ENCODE assay signal across 27 mouse cellular contexts in genomic region chr7:27452206-27452770, GRCm38 (mm10). TPM values are rescaled to one million over a fixed set of nuclear protein-coding genes. Genes with fewer than 3 reads are reported as not detected.
DNase-seq lines count a peak whose midpoint lies in the region; ATAC-seq and TF ChIP-seq lines count a peak whose summit lies in the region.
"Had no signal": no experiment of that assay in that cellular context is flagged by ENCODE, and none has a peak within 500 bp of the region (broad histone marks: within the 10 kb centered on the region; RNA-seq: fewer than 3 reads in every experiment).

No protein-coding gene starts in this region.

- TF ChIP-seq CTCF in spleen, adult 2 months (IDR thresholded peaks at IDR 0.05; ENCODE audit: extremely low read depth, insufficient read depth, insufficient read length, insufficient replicate concordance), result no peak

- H3K4me1 ChIP-seq in heart, embryonic 13.5 days, result peaks cover 17% of the 10 kb centered on the region
- peaks cover 20% of the 10 kb centered on the region; the same call in 1 of the 2 replicates for H3K4me1 ChIP-seq in spleen, adult 2 months (ENCODE audit: control insufficient read depth, insufficient read depth, insufficient read length)
- H3K4me1 ChIP-seq in liver, embryonic 15.5 days (replicated peaks), result peaks cover 82% of the 10 kb centered on the region

- no peak overlapping the region for H3K27ac ChIP-seq in heart, embryonic 13.5 days (replicated peaks)
- H3K27ac ChIP-seq in spleen, adult 2 months (ENCODE audit: insufficient read depth, low read length), result peak overlapping the region; percentile 66
- peak overlapping the region; percentile 86 for H3K27ac ChIP-seq in liver, embryonic 15.5 days (replicated peaks)
- H3K27ac ChIP-seq: embryonic facial prominence, embryonic 12.5 days; forebrain, embryonic 13.5 days; gastrocnemius, adult 2 months; heart, embryonic 15.5 days; hindbrain, embryonic 13.5 days; limb, embryonic 13.5 days; lung, embryonic 15.5 days; neural tube, embryonic 13.5 days had no signal

- H3K27me3 ChIP-seq in heart, embryonic 13.5 days (replicated peaks), result peaks cover under 1% of the 10 kb centered on the region; the same call in 1 of the 2 replicates
- no peaks in the 10 kb centered on the region for H3K27me3 ChIP-seq in spleen, adult 2 months (ENCODE audit: control insufficient read depth, insufficient read depth, low read length)
- peaks cover 2% of the 10 kb centered on the region for H3K27me3 ChIP-seq in liver, embryonic 15.5 days
- H3K27me3 ChIP-seq: forebrain, embryonic 13.5 days; heart, embryonic 15.5 days; lung, embryonic 15.5 days; neural tube, embryonic 13.5 days had no signal

- no peaks in the 10 kb centered on the region for H3K9me3 ChIP-seq in heart, embryonic 13.5 days
- H3K9me3 ChIP-seq in liver, embryonic 15.5 days (replicated peaks), result no peaks in the 10 kb centered on the region
- H3K9me3 ChIP-seq: embryonic facial prominence, embryonic 12.5 days; forebrain, embryonic 13.5 days; heart, embryonic 15.5 days; hindbrain, embryonic 13.5 days; limb, embryonic 13.5 days; lung, embryonic 15.5 days; neural tube, embryonic 13.5 days had no signal

- ATAC-seq in heart, embryonic 13.5 days (ENCODE audit: extremely low read depth, insufficient number of reproducible peaks, low FRiP score, low TSS enrichment), result no peak
- ATAC-seq in liver, embryonic 15.5 days (ENCODE audit: insufficient read depth), result no peak
- ATAC-seq: forebrain, embryonic 13.5 days; inflammation-experienced regulatory T-cells, adult 6 months; midbrain, embryonic 16.5 days had no signal

- H3K36me3 ChIP-seq in heart, embryonic 13.5 days, result no peaks in the 10 kb centered on the region
- H3K36me3 ChIP-seq in spleen, adult 2 months (ENCODE audit: control insufficient read depth, insufficient read depth, low read length), result no peaks in the 10 kb centered on the region
- H3K36me3 ChIP-seq in liver, embryonic 15.5 days (replicated peaks), result peaks cover 74% of the 10 kb centered on the region
- H3K36me3 ChIP-seq: embryonic facial prominence, embryonic 12.5 days; heart, embryonic 15.5 days; hindbrain, embryonic 13.5 days; limb, embryonic 13.5 days; lung, embryonic 15.5 days; neural tube, embryonic 13.5 days had no signal

- peak overlapping the region; percentile 10; the same call in 1 of the 2 replicates for H3K4me3 ChIP-seq in heart, embryonic 13.5 days
- no peak overlapping the region for H3K4me3 ChIP-seq in spleen, adult 2 months (ENCODE audit: extremely low read depth, insufficient read depth, insufficient read length)
- H3K4me3 ChIP-seq in liver, embryonic 15.5 days (replicated peaks), result peak overlapping the region; percentile 80
- H3K4me3 ChIP-seq: embryonic facial prominence, embryonic 12.5 days; forebrain, embryonic 13.5 days; gastrocnemius, adult 2 months; heart, embryonic 15.5 days; hindbrain, embryonic 13.5 days; limb, embryonic 13.5 days; lung, embryonic 15.5 days; myocyte; neural tube, embryonic 13.5 days had no signal

- no peak for TF ChIP-seq POLR2A in spleen, adult 2 months (IDR thresholded peaks at IDR 0.05; ENCODE audit: low read depth, low read length)

- no peak overlapping the region for H3K9ac ChIP-seq in heart, embryonic 13.5 days
- peak overlapping the region; percentile 41 for H3K9ac ChIP-seq in liver, embryonic 15.5 days
- H3K9ac ChIP-seq: embryonic facial prominence, embryonic 12.5 days; forebrain, embryonic 13.5 days; heart, embryonic 15.5 days; hindbrain, embryonic 13.5 days; limb, embryonic 13.5 days; lung, embryonic 15.5 days; neural tube, embryonic 13.5 days had no signal

- H3K4me2 ChIP-seq in heart, embryonic 13.5 days, result peak overlapping the region; percentile 98
- H3K4me2 ChIP-seq in liver, embryonic 15.5 days, result peak overlapping the region; percentile 77
- H3K4me2 ChIP-seq: embryonic facial prominence, embryonic 12.5 days; forebrain, embryonic 13.5 days; heart, embryonic 15.5 days; hindbrain, embryonic 13.5 days; limb, embryonic 13.5 days; lung, embryonic 15.5 days; neural tube, embryonic 13.5 days had no signal

- intact Hi-C loops in left cerebral cortex, postnatal 4 days (cut with DNase I), result no loop called here

- no peak for DNase-seq in heart, adult 8-10 months (ENCODE audit: low spot score)
- DNase-seq in spleen, adult 2 months (ENCODE audit: low read depth in 1 of 2, low spot score in 2 of 2), result no peak
- no peak for DNase-seq in spleen, adult 12 weeks (ENCODE audit: low spot score)
- no peak for DNase-seq in left cerebral cortex, postnatal 4 days
- no peak for DNase-seq in right cerebral cortex, postnatal 10 days (ENCODE audit: low spot score in 2 of 2)
- DNase-seq: adrenal gland, adult 2 months; cerebellum, adult 18-20 months; cerebellum, postnatal 25 days; gastrocnemius, adult 2 months; heart, postnatal 36 days; kidney, postnatal 4 days; lung, postnatal 4 days; right cerebral cortex, postnatal 4 days; thymus, adult 2 months; thymus, postnatal 4 days had no signal

- WGBS in heart, embryonic 13.5 days, result 59% methylated on average over 13 of the region's 13 CpGs
- WGBS in spleen, adult 2 months, result 76% methylated on average over 13 of the region's 13 CpGs
- 62% methylated on average over 13 of the region's 13 CpGs for WGBS in liver, embryonic 15.5 days (ENCODE audit: insufficient replicate concordance)

RNA-seq across cellular contexts. Expression of gene Blvrb, which starts 4.5 kb away (rescaled TPM):
- polyA plus RNA-seq in heart, embryonic 13.5 days (2015; fragmentation: Nextera tagmentation; extraction: Ambion mirVana), result 84.7 and 89.0 TPM in 2 replicates
- total RNA-seq in heart, adult 8-10 months (2022), result 10 to 100 TPM; 27.7 to 29.2 (median 29.0) TPM
- 280 and 330 TPM in 2 replicates for polyA plus RNA-seq in spleen, adult 2 months (2012; rRNA removed)
- 920 and 1,009 TPM in 2 replicates for polyA plus RNA-seq in liver, embryonic 15.5 days (2015; fragmentation: Nextera tagmentation; extraction: Ambion mirVana)
- 10 to 100 TPM in 1 of 2 experiments, 1 to 10 TPM in 1; 9.7 to 12.2 TPM for total RNA-seq in left cerebral cortex, postnatal 4 days (2021)

RNA-seq across cellular contexts. Expression of gene Sptbn4, which starts 4.8 kb away (rescaled TPM):
- 0.13 and 0.23 TPM in 2 replicates for polyA plus RNA-seq in heart, embryonic 13.5 days (2015; fragmentation: Nextera tagmentation; extraction: Ambion mirVana)
- total RNA-seq in heart, adult 8-10 months (2022), result under 1 TPM; 0.22 to 0.49 (median 0.30) TPM
- 0.23 and 0.41 TPM in 2 replicates for polyA plus RNA-seq in spleen, adult 2 months (2012; rRNA removed)
- polyA plus RNA-seq in liver, embryonic 15.5 days (2015; fragmentation: Nextera tagmentation; extraction: Ambion mirVana), result 0.06 and 0.09 TPM in 2 replicates
- 10 to 100 TPM; 75.3 to 82.5 TPM for total RNA-seq in left cerebral cortex, postnatal 4 days (2021)

RNA-seq across cellular contexts. Expression of gene Sertad3, which starts 21.3 kb away (rescaled TPM):
- 21.1 and 23.2 TPM in 2 replicates for polyA plus RNA-seq in heart, embryonic 13.5 days (2015; fragmentation: Nextera tagmentation; extraction: Ambion mirVana)
- 1 to 10 TPM; 4.8 to 5.7 (median 5.6) TPM for total RNA-seq in heart, adult 8-10 months (2022)
- 13.9 and 16.0 TPM in 2 replicates for polyA plus RNA-seq in spleen, adult 2 months (2012; rRNA removed)
- polyA plus RNA-seq in liver, embryonic 15.5 days (2015; fragmentation: Nextera tagmentation; extraction: Ambion mirVana), result 35.6 and 38.9 TPM in 2 replicates
- total RNA-seq in left cerebral cortex, postnatal 4 days (2021), result 1 to 10 TPM; 3.1 to 3.2 TPM

RNA-seq across cellular contexts. Expression of gene Sertad1, which starts 34.4 kb away (rescaled TPM):
- 32.3 and 37.1 TPM in 2 replicates for polyA plus RNA-seq in heart, embryonic 13.5 days (2015; fragmentation: Nextera tagmentation; extraction: Ambion mirVana)
- 10 to 100 TPM in 3 of 4 experiments, 1 to 10 TPM in 1; 8.4 to 11.5 (median 10.2) TPM for total RNA-seq in heart, adult 8-10 months (2022)
- 21.9 and 33.0 TPM in 2 replicates for polyA plus RNA-seq in spleen, adult 2 months (2012; rRNA removed)
- 28.2 and 29.6 TPM in 2 replicates for polyA plus RNA-seq in liver, embryonic 15.5 days (2015; fragmentation: Nextera tagmentation; extraction: Ambion mirVana)
- 1 to 10 TPM; 3.3 to 3.5 TPM for total RNA-seq in left cerebral cortex, postnatal 4 days (2021)

RNA-seq across cellular contexts. Expression of gene Prx, which starts 46.8 kb away (rescaled TPM):
- 2.0 and 2.1 TPM in 2 replicates for polyA plus RNA-seq in heart, embryonic 13.5 days (2015; fragmentation: Nextera tagmentation; extraction: Ambion mirVana)
- 1 to 10 TPM in 1 of 4 experiments, under 1 TPM in 3; 0.75 to 1.0 (median 0.80) TPM for total RNA-seq in heart, adult 8-10 months (2022)
- 0.68 and 0.72 TPM in 2 replicates for polyA plus RNA-seq in spleen, adult 2 months (2012; rRNA removed)
- polyA plus RNA-seq in liver, embryonic 15.5 days (2015; fragmentation: Nextera tagmentation; extraction: Ambion mirVana), result 0.67 and 0.75 TPM in 2 replicates
- total RNA-seq in left cerebral cortex, postnatal 4 days (2021), result 1 to 10 TPM; 2.6 to 2.7 TPM
